Mouse (Mus musculus): Measurements from ENCODE around the gene Casq2.

- TF ChIP-seq GATA1 (IDR thresholded peaks at IDR 0.05; ENCODE audit: low read length) (no peak), TAL1 (IDR thresholded peaks at IDR 0.05; ENCODE audit: low read length) (no peak)
Measured at GRCm38 (mm10) chr3:102166794-102167193, 80.6 kb downstream of the Casq2 start.
